Mouse (Mus musculus): ENCODE results near the gene Rabl6.

DNA sequence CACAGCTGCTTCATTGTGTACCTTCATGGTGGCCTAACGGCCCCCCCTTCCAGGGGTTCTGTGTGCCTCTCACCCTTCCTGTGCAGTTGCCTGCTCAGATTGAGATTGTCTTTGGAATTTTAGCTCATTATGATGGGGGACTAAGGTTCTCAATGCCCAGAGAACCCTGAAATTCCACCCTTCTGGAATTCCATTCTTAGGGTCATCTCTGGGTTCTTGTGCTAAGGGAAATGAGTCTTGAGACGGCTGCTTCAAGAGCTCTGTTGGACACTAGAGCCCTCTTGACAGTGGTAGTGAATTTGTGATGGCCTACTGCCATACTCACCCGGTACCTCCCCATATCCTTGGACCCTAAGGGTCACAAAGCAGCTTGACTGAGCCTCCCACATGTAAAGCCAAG is 9.3 kb upstream of the Rabl6 start, which contains the start of gene Ccdc183:
- no peak for TF ChIP-seq POLR2A (IDR thresholded peaks at IDR 0.05; ENCODE audit: borderline replicate concordance, control insufficient read depth, low read depth, low read length)
- TF ChIP-seq CTCF (IDR thresholded peaks at IDR 0.05; ENCODE audit: control insufficient read depth, insufficient read depth, low read length): no peak
